10 mouse cellular contexts compared by ENCODE assay signal in the genomic region with DNA sequence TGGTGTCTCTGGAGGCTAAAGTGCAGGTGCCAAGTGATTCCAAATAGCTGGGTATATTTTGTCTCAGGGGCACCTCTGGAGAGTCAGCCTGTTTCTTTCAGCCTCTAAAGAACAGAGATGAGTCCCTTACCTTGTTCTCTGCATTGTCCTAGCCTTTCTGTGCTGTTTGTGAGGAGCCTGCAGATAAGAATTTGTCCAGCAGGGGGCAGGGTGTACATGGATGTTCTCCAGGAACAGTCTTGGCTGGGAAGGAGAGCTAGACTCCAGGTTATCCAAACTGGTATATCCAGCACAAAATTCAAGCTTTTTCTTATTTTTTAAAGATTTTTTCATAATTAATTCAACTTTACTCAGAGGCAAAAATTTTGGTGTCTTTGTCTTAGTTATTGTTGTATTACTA. TPM values are rescaled to one million over a fixed set of nuclear protein-coding genes. Genes with fewer than 3 reads are reported as not detected.
DNase-seq lines count a peak whose midpoint lies in the region; ATAC-seq and TF ChIP-seq lines count a peak whose summit lies in the region.
"Had no signal": no experiment of that assay in that cellular context is flagged by ENCODE, and none has a peak within 500 bp of the region (broad histone marks: within the 10 kb centered on the region; RNA-seq: fewer than 3 reads in every experiment).

No protein-coding gene starts in this region.

- no peaks in the 10 kb centered on the region for H3K79me2 ChIP-seq in liver, adult 2 months (ENCODE audit: control insufficient read depth, insufficient read depth, low read length)

- no peak overlapping the region for H3K4me2 ChIP-seq in liver, embryonic 12.5 days
- H3K4me2 ChIP-seq in embryonic facial prominence, embryonic 11.5 days (ENCODE audit: low read depth, low read length): no peak overlapping the region
- H3K4me2 ChIP-seq: embryonic facial prominence, embryonic 13.5 days; midbrain, embryonic 12.5 days had no signal

- no peaks in the 10 kb centered on the region for H3K27me3 ChIP-seq in liver, adult 2 months (ENCODE audit: control insufficient read depth, insufficient read depth, low read length)
- H3K27me3 ChIP-seq in liver, embryonic 12.5 days (replicated peaks): no peaks in the 10 kb centered on the region
- no peaks in the 10 kb centered on the region for H3K27me3 ChIP-seq in embryonic facial prominence, embryonic 11.5 days (ENCODE audit: control insufficient read depth, insufficient read depth, low read length)
- H3K27me3 ChIP-seq: embryonic facial prominence, embryonic 13.5 days; midbrain, embryonic 12.5 days had no signal

- no peak overlapping the region for H3K9ac ChIP-seq in liver, adult 2 months (ENCODE audit: low read depth, low read length)
- no peak overlapping the region for H3K9ac ChIP-seq in liver, embryonic 12.5 days
- H3K9ac ChIP-seq in embryonic facial prominence, embryonic 11.5 days (replicated peaks; ENCODE audit: low read length): no peak overlapping the region
- H3K9ac ChIP-seq: embryonic facial prominence, embryonic 13.5 days; midbrain, embryonic 12.5 days had no signal

- no peaks in the 10 kb centered on the region for H3K9me3 ChIP-seq in liver, embryonic 12.5 days (replicated peaks)
- H3K9me3 ChIP-seq in embryonic facial prominence, embryonic 11.5 days (replicated peaks; ENCODE audit: control insufficient read depth, low read length): no peaks in the 10 kb centered on the region
- H3K9me3 ChIP-seq: embryonic facial prominence, embryonic 13.5 days; midbrain, embryonic 12.5 days had no signal

- H3K4me3 ChIP-seq in liver, adult 2 months (ENCODE audit: insufficient read depth, low read depth, low read length): no peak overlapping the region
- H3K4me3 ChIP-seq in liver, embryonic 12.5 days: no peak overlapping the region
- H3K4me3 ChIP-seq in embryonic facial prominence, embryonic 11.5 days (ENCODE audit: low read depth, low read length): no peak overlapping the region
- no peak overlapping the region for H3K4me3 ChIP-seq in lung, adult 2 months (replicated peaks; ENCODE audit: extremely low read depth, low read depth, low read length)
- H3K4me3 ChIP-seq: embryonic facial prominence, embryonic 13.5 days; midbrain, embryonic 12.5 days had no signal

- no peak overlapping the region for H3K27ac ChIP-seq in liver, adult 2 months (replicated peaks; ENCODE audit: insufficient read depth, low read depth, low read length)
- no peak overlapping the region for H3K27ac ChIP-seq in liver, embryonic 12.5 days
- H3K27ac ChIP-seq in embryonic facial prominence, embryonic 11.5 days (replicated peaks; ENCODE audit: low read depth, low read length): no peak overlapping the region
- H3K27ac ChIP-seq: embryonic facial prominence, embryonic 13.5 days; midbrain, embryonic 12.5 days had no signal

- no peak for TF ChIP-seq POLR2A in liver, adult 2 months (IDR thresholded peaks at IDR 0.05; ENCODE audit: extremely low read depth, insufficient read depth, low read length)
- no peak for TF ChIP-seq POLR2A in lung, adult 2 months (IDR thresholded peaks at IDR 0.05; ENCODE audit: borderline replicate concordance, extremely low read depth, low read depth, low read length)

- no peak for ATAC-seq in liver, embryonic 12.5 days
- ATAC-seq in embryonic facial prominence, embryonic 11.5 days (replicated peaks; ENCODE audit: insufficient number of reproducible peaks, low FRiP score, low TSS enrichment, low read depth): no peak

- no peaks in the 10 kb centered on the region for H3K4me1 ChIP-seq in liver, adult 2 months (ENCODE audit: control insufficient read depth, insufficient read depth, low read length)
- H3K4me1 ChIP-seq in liver, embryonic 12.5 days: no peaks in the 10 kb centered on the region
- H3K4me1 ChIP-seq in embryonic facial prominence, embryonic 11.5 days (ENCODE audit: control insufficient read depth, insufficient read depth, low read length): no peaks in the 10 kb centered on the region
- no peaks in the 10 kb centered on the region for H3K4me1 ChIP-seq in lung, adult 2 months (ENCODE audit: control insufficient read depth, insufficient read depth, low read length)
- H3K4me1 ChIP-seq: embryonic facial prominence, embryonic 13.5 days; midbrain, embryonic 12.5 days had no signal

- DNase-seq in liver, adult 2 months (ENCODE audit: extremely low read depth, low read depth, low spot score): peak; percentile 13
- peak; percentile 1 for DNase-seq in adrenal gland, adult 8-10 months
- peak; percentile 11 for DNase-seq in embryonic facial prominence, embryonic 11.5 days (ENCODE audit: low spot score)
- DNase-seq in kidney, postnatal 36 days: peak; percentile 42 to 80
- DNase-seq in lung, adult 2 months: peak; percentile 33
- DNase-seq in right cerebral cortex, postnatal 4 days: peak; percentile 75
- DNase-seq in c-Kit-positive CD71-positive TER-119-positive erythroid progenitor cells, embryonic 14.5 days (ENCODE audit: low spot score): no peak

- TF ChIP-seq CTCF in liver, adult 2 months (IDR thresholded peaks at IDR 0.05; ENCODE audit: low read depth, low read length): peak; percentile 34; the same call in 1 of the 2 replicates
- TF ChIP-seq CTCF in lung, adult 2 months (IDR thresholded peaks at IDR 0.05; ENCODE audit: insufficient read depth, low read length): peak; percentile 21; the same call in 1 of the 2 replicates

- no peaks in the 10 kb centered on the region for H3K36me3 ChIP-seq in liver, adult 2 months (ENCODE audit: control insufficient read depth, insufficient read depth, low read length)
- no peaks in the 10 kb centered on the region for H3K36me3 ChIP-seq in liver, embryonic 12.5 days
- no peaks in the 10 kb centered on the region for H3K36me3 ChIP-seq in embryonic facial prominence, embryonic 11.5 days (replicated peaks; ENCODE audit: control insufficient read depth, insufficient read depth, low read depth, low read length)
- H3K36me3 ChIP-seq: embryonic facial prominence, embryonic 13.5 days; midbrain, embryonic 12.5 days had no signal

RNA-seq across cellular contexts. Expression of a gene that starts 11.8 kb away (rescaled TPM):
- not detected in 2 replicates for total RNA-seq in liver, adult 2 months (2014; rRNA removed)
- not detected in 2 replicates for polyA plus RNA-seq in liver, adult 2 months (2012; rRNA removed)
- polyA plus RNA-seq in liver, embryonic 12.5 days (2016; fragmentation: Nextera tagmentation; extraction: Ambion mirVana): not detected in 2 replicates
- total RNA-seq in adrenal gland, adult 8-10 months (2022): not detected
- polyA plus RNA-seq in embryonic facial prominence, embryonic 11.5 days (2014; fragmentation: Nextera tagmentation; extraction: Ambion mirVana): not detected in 2 replicates
- not detected in 2 replicates for polyA plus RNA-seq in lung, adult 2 months (2012; rRNA removed)
- polyA plus RNA-seq: embryonic facial prominence, embryonic 13.5 days; midbrain, embryonic 12.5 days had no signal

RNA-seq across cellular contexts. Expression of a gene that starts 28.6 kb away (rescaled TPM):
- total RNA-seq in liver, adult 2 months (2014; rRNA removed): not detected in 2 replicates
- not detected in 2 replicates for polyA plus RNA-seq in liver, adult 2 months (2012; rRNA removed)
- not detected in 2 replicates for polyA plus RNA-seq in liver, embryonic 12.5 days (2016; fragmentation: Nextera tagmentation; extraction: Ambion mirVana)
- not detected for total RNA-seq in adrenal gland, adult 8-10 months (2022)
- polyA plus RNA-seq in embryonic facial prominence, embryonic 11.5 days (2014; fragmentation: Nextera tagmentation; extraction: Ambion mirVana): not detected in 2 replicates
- polyA plus RNA-seq in lung, adult 2 months (2012; rRNA removed): not detected in 2 replicates
- polyA plus RNA-seq: embryonic facial prominence, embryonic 13.5 days; midbrain, embryonic 12.5 days had no signal

RNA-seq across cellular contexts. Expression of a gene that starts 42.0 kb away (rescaled TPM):
- not detected in 2 replicates for total RNA-seq in liver, adult 2 months (2014; rRNA removed)
- polyA plus RNA-seq in liver, adult 2 months (2012; rRNA removed): not detected in 2 replicates
- not detected in 2 replicates for polyA plus RNA-seq in liver, embryonic 12.5 days (2016; fragmentation: Nextera tagmentation; extraction: Ambion mirVana)
- not detected for total RNA-seq in adrenal gland, adult 8-10 months (2022)
- polyA plus RNA-seq in embryonic facial prominence, embryonic 11.5 days (2014; fragmentation: Nextera tagmentation; extraction: Ambion mirVana): not detected in 2 replicates
- polyA plus RNA-seq in lung, adult 2 months (2012; rRNA removed): not detected in 2 replicates
- polyA plus RNA-seq: embryonic facial prominence, embryonic 13.5 days; midbrain, embryonic 12.5 days had no signal
